In the genomic region with DNA sequence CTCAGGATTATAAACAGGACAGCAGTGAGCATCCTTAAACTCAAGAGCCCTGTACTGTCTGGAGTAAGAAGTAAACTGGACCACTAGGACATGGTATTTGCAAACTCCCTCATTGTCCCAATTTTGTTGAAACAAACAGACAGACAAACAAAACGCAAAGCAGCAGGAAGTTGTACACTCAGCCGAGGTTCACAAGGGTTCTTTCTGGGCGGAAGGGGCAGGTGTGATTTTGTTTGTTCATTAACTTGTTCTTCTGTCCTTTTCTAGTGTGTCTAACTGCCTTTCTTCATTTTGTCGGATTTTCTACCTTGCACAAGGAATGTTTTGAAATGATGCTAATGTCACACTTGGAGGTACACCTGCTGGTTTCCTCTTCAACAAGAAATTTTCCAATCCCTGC, we compare ENCODE assay signal across 27 mouse cellular contexts. TPM values are rescaled to one million over a fixed set of nuclear protein-coding genes. Genes with fewer than 3 reads are reported as not detected.
A peak's percentile ranks its signal among the peaks of the same experiment; 100 is the strongest.
DNase-seq lines count a peak whose midpoint lies in the region; ATAC-seq and TF ChIP-seq lines count a peak whose summit lies in the region.
"Had no signal": no experiment of that assay in that cellular context is flagged by ENCODE, and none has a peak within 500 bp of the region (broad histone marks: within the 10 kb centered on the region; RNA-seq: fewer than 3 reads in every experiment).

No protein-coding gene starts in this region.

- peak overlapping the region; percentile 29; the same call in 1 of the 2 replicates for H3K4me2 ChIP-seq in heart, embryonic 12.5 days
- no peak overlapping the region for H3K4me2 ChIP-seq in midbrain, embryonic 13.5 days (replicated peaks)
- H3K4me2 ChIP-seq in midbrain, embryonic 15.5 days: no peak overlapping the region
- H3K4me2 ChIP-seq in forebrain, embryonic 12.5 days: no peak overlapping the region
- H3K4me2 ChIP-seq: hindbrain, embryonic 14.5 days; limb, embryonic 15.5 days; neural tube, embryonic 12.5 days had no signal

- DNase-seq in heart, adult 9 months (ENCODE audit: low spot score in 2 of 2): no peak
- DNase-seq in G1E (ENCODE audit: low spot score): no peak
- DNase-seq in left cerebral cortex, postnatal 36 days (ENCODE audit: low spot score in 2 of 2): no peak
- DNase-seq: adrenal gland, postnatal 25 days; cerebellum, adult 8-10 months; kidney, postnatal 25 days; right cerebral cortex, postnatal 4 days had no signal

- peaks cover 12% of the 10 kb centered on the region for H3K79me2 ChIP-seq in macrophage (ENCODE audit: inconsistent target)

- H3K4me1 ChIP-seq in heart, embryonic 12.5 days (replicated peaks): peaks cover 10% of the 10 kb centered on the region
- H3K4me1 ChIP-seq in midbrain, embryonic 13.5 days (replicated peaks): no peaks in the 10 kb centered on the region; the same call in 1 of the 2 replicates
- no peaks in the 10 kb centered on the region for H3K4me1 ChIP-seq in midbrain, embryonic 15.5 days
- peaks cover 53% of the 10 kb centered on the region for H3K4me1 ChIP-seq in G1E (ENCODE audit: insufficient read depth, low read depth, low read length)
- H3K4me1 ChIP-seq in forebrain, embryonic 12.5 days: 0 out of 2 replicates have a peak, but pooled peaks cover 2% of the 10 kb centered on the region
- H3K4me1 ChIP-seq: heart, embryonic 13.5 days; limb, embryonic 15.5 days; neural tube, embryonic 12.5 days had no signal

- H3K36me3 ChIP-seq in heart, embryonic 12.5 days: no peaks in the 10 kb centered on the region
- H3K36me3 ChIP-seq in midbrain, embryonic 13.5 days: no peaks in the 10 kb centered on the region
- no peaks in the 10 kb centered on the region for H3K36me3 ChIP-seq in midbrain, embryonic 15.5 days (replicated peaks)
- H3K36me3 ChIP-seq in G1E (replicated peaks) (no peaks in the 10 kb centered on the region), macrophage (ENCODE audit: inconsistent target) (no peaks in the 10 kb centered on the region)
- no peaks in the 10 kb centered on the region for H3K36me3 ChIP-seq in forebrain, embryonic 12.5 days (replicated peaks)
- H3K36me3 ChIP-seq: embryonic facial prominence, embryonic 10.5 days; heart, embryonic 13.5 days; intestine, embryonic 15.5 days; limb, embryonic 15.5 days; midbrain, embryonic 10.5 days; neural tube, embryonic 12.5 days had no signal

- no peak for TF ChIP-seq CTCF in G1E (IDR thresholded peaks at IDR 0.05; ENCODE audit: low read depth, low read length)

- intact Hi-C loops in left cerebral cortex, postnatal 36 days (cut with DNase I): no loop called here

- 53% methylated on average over 4 of the region's 4 CpGs for WGBS in heart, embryonic 12.5 days
- 57% methylated on average over 4 of the region's 4 CpGs for WGBS in midbrain, embryonic 13.5 days
- 55% methylated on average over 4 of the region's 4 CpGs for WGBS in midbrain, embryonic 15.5 days
- WGBS in macrophage (ENCODE audit: missing documents): 45% methylated on average over 4 of the region's 4 CpGs
- 46% methylated on average over 4 of the region's 4 CpGs for WGBS in forebrain, embryonic 12.5 days

- no peaks in the 10 kb centered on the region for H3K27me3 ChIP-seq in heart, embryonic 12.5 days (replicated peaks)
- no peaks in the 10 kb centered on the region for H3K27me3 ChIP-seq in midbrain, embryonic 13.5 days
- H3K27me3 ChIP-seq in midbrain, embryonic 15.5 days (replicated peaks): no peaks in the 10 kb centered on the region
- H3K27me3 ChIP-seq in G1E (ENCODE audit: insufficient read depth, low read length): no peaks in the 10 kb centered on the region; the same call in 1 of the 2 replicates
- no peaks in the 10 kb centered on the region for H3K27me3 ChIP-seq in forebrain, embryonic 12.5 days
- H3K27me3 ChIP-seq: intestine, embryonic 15.5 days; limb, embryonic 15.5 days; neural tube, embryonic 12.5 days; Patski had no signal

- peaks cover 4% of the 10 kb centered on the region; the same call in 1 of the 2 replicates for H3K9me3 ChIP-seq in heart, embryonic 12.5 days (replicated peaks)
- H3K9me3 ChIP-seq in midbrain, embryonic 13.5 days: no peaks in the 10 kb centered on the region
- H3K9me3 ChIP-seq in midbrain, embryonic 15.5 days: no peaks in the 10 kb centered on the region
- H3K9me3 ChIP-seq in G1E (replicated peaks): peaks cover 4% of the 10 kb centered on the region
- peaks cover 5% of the 10 kb centered on the region for H3K9me3 ChIP-seq in forebrain, embryonic 12.5 days
- H3K9me3 ChIP-seq: embryonic facial prominence, embryonic 10.5 days; intestine, embryonic 15.5 days; limb, embryonic 15.5 days had no signal

- no peak overlapping the region for H3K4me3 ChIP-seq in heart, embryonic 12.5 days
- no peak overlapping the region for H3K4me3 ChIP-seq in midbrain, embryonic 13.5 days (replicated peaks)
- no peak overlapping the region for H3K4me3 ChIP-seq in midbrain, embryonic 15.5 days
- peak overlapping the region; percentile 69; the same call in 1 of the 2 replicates for H3K4me3 ChIP-seq in G1E (ENCODE audit: low read depth, low read length)
- H3K4me3 ChIP-seq in macrophage (ENCODE audit: inconsistent target): no peak overlapping the region
- H3K4me3 ChIP-seq in forebrain, embryonic 12.5 days (replicated peaks): no peak overlapping the region
- H3K4me3 ChIP-seq: embryonic facial prominence, embryonic 10.5 days; heart, embryonic 13.5 days; intestine, embryonic 15.5 days; limb, embryonic 15.5 days; midbrain, embryonic 10.5 days; neural tube, embryonic 12.5 days had no signal

- ATAC-seq in heart, embryonic 12.5 days (ENCODE audit: insufficient number of reproducible peaks, low FRiP score): no peak
- ATAC-seq in midbrain, embryonic 13.5 days: no peak
- no peak for ATAC-seq in midbrain, embryonic 15.5 days (replicated peaks)
- no peak for ATAC-seq in G1E (ENCODE audit: extremely low read depth, insufficient number of reproducible peaks, low FRiP score, poor library complexity, severe bottlenecking)
- ATAC-seq in forebrain, embryonic 12.5 days (ENCODE audit: low FRiP score): no peak
- ATAC-seq: forebrain, embryonic 14.5 days; intestine, embryonic 15.5 days; Patski had no signal

- H3K9ac ChIP-seq in heart, embryonic 12.5 days: no peak overlapping the region
- H3K9ac ChIP-seq in midbrain, embryonic 13.5 days (replicated peaks): 0 out of 2 replicates have a peak overlapping the region, but pooled peaks have one; percentile 6
- H3K9ac ChIP-seq in midbrain, embryonic 15.5 days: no peak overlapping the region
- H3K9ac ChIP-seq in forebrain, embryonic 12.5 days: no peak overlapping the region
- H3K9ac ChIP-seq: hindbrain, embryonic 14.5 days; intestine, embryonic 15.5 days; limb, embryonic 15.5 days; neural tube, embryonic 12.5 days had no signal

- H3K27ac ChIP-seq in heart, embryonic 12.5 days (ENCODE audit: poor library complexity, severe bottlenecking): no peak overlapping the region
- no peak overlapping the region for H3K27ac ChIP-seq in midbrain, embryonic 13.5 days
- H3K27ac ChIP-seq in midbrain, embryonic 15.5 days: no peak overlapping the region
- H3K27ac ChIP-seq in macrophage: peak overlapping the region; percentile 79
- H3K27ac ChIP-seq in forebrain, embryonic 12.5 days: no peak overlapping the region
- H3K27ac ChIP-seq: embryonic facial prominence, embryonic 10.5 days; heart, embryonic 13.5 days; hindbrain, embryonic 14.5 days; intestine, embryonic 15.5 days; limb, embryonic 15.5 days; midbrain, embryonic 10.5 days; neural tube, embryonic 12.5 days had no signal

RNA-seq across cellular contexts. Expression of gene 9930022D16Rik, which starts 5.7 kb away (rescaled TPM):
- not detected in 2 replicates for polyA plus RNA-seq in heart, embryonic 12.5 days (2016; fragmentation: Nextera tagmentation; extraction: Ambion mirVana)
- not detected in 2 replicates for polyA plus RNA-seq in midbrain, embryonic 13.5 days (2015; fragmentation: Nextera tagmentation; extraction: Ambion mirVana)
- polyA plus RNA-seq in midbrain, embryonic 15.5 days (2015; fragmentation: Nextera tagmentation; extraction: Ambion mirVana): not detected in 2 replicates
- 0.63 TPM in 1 of 2 replicates, not detected in the other for total RNA-seq in G1E (2014; fragmentation: Nextera tagmentation)
- total RNA-seq in G1E (2017): 0.44 and 0.52 TPM in 2 replicates
- polyA plus RNA-seq in G1E (2012): not detected in 2 replicates
- 10 to 100 TPM in 16 of 26 experiments, 1 to 10 TPM in 10; 4.7 to 50.1 (median 11.3) TPM for total RNA-seq in macrophage (2018; cell fraction: chromatin; rRNA removed)
- 1 to 10 TPM in 3 of 26 experiments, under 1 TPM in 23; 0.04 to 2.1 (median 0.42) TPM for total RNA-seq in macrophage (2018; cell fraction: cytosol; rRNA removed)
- total RNA-seq in macrophage (2018; cell fraction: nucleus; rRNA removed): 10 to 100 TPM in 19 of 26 experiments, 1 to 10 TPM in 7; 5.1 to 42.5 (median 15.9) TPM
- 0.28 to 1.1 TPM (median 0.40 TPM) in 3 replicates for polyA plus RNA-seq in macrophage (2018)
- polyA plus RNA-seq in forebrain, embryonic 12.5 days (2016; fragmentation: Nextera tagmentation; extraction: Ambion mirVana): not detected in 2 replicates
- not detected for total RNA-seq in left cerebral cortex, postnatal 36 days (2021)
- total RNA-seq: adrenal gland, postnatal 25 days; heart, postnatal 25 days; layer of hippocampus, adult 8-10 months; left cerebral cortex, postnatal 25 days had no signal
- polyA plus RNA-seq: embryonic facial prominence, embryonic 10.5 days; forebrain, embryonic 14.5 days; gonadal fat pad, adult 2 months; heart, embryonic 13.5 days; hindbrain, embryonic 14.5 days; intestine, embryonic 15.5 days; limb, embryonic 15.5 days; lung, adult 2 months; midbrain, embryonic 10.5 days; neural tube, embryonic 12.5 days; Patski; testis, adult 2 months had no signal

RNA-seq across cellular contexts. Expression of gene Amz2, which starts 6.3 kb away (rescaled TPM):
- 32.5 and 33.9 TPM in 2 replicates for polyA plus RNA-seq in heart, embryonic 12.5 days (2016; fragmentation: Nextera tagmentation; extraction: Ambion mirVana)
- 53.1 and 53.5 TPM in 2 replicates for polyA plus RNA-seq in midbrain, embryonic 13.5 days (2015; fragmentation: Nextera tagmentation; extraction: Ambion mirVana)
- 55.3 and 56.7 TPM in 2 replicates for polyA plus RNA-seq in midbrain, embryonic 15.5 days (2015; fragmentation: Nextera tagmentation; extraction: Ambion mirVana)
- total RNA-seq in G1E (2014; fragmentation: Nextera tagmentation): 106 and 127 TPM in 2 replicates
- total RNA-seq in G1E (2017): 94.9 and 114 TPM in 2 replicates
- polyA plus RNA-seq in G1E (2012): 9.8 and 17.3 TPM in 2 replicates
- 10 to 100 TPM; 25.6 to 95.9 (median 56.5) TPM for total RNA-seq in macrophage (2018; cell fraction: chromatin; rRNA removed)
- 10 to 100 TPM; 24.6 to 33.2 (median 29.0) TPM for total RNA-seq in macrophage (2018; cell fraction: cytosol; rRNA removed)
- total RNA-seq in macrophage (2018; cell fraction: nucleus; rRNA removed): 10 to 100 TPM; 32.1 to 79.2 (median 45.3) TPM
- 22.7 to 28.5 TPM (median 22.9 TPM) in 3 replicates for polyA plus RNA-seq in macrophage (2018)
- 46.9 and 50.2 TPM in 2 replicates for polyA plus RNA-seq in forebrain, embryonic 12.5 days (2016; fragmentation: Nextera tagmentation; extraction: Ambion mirVana)
- 10 to 100 TPM; 42.2 to 49.9 TPM for total RNA-seq in left cerebral cortex, postnatal 36 days (2021)

RNA-seq across cellular contexts. Expression of gene Arsg, which starts 53.7 kb away (rescaled TPM):
- polyA plus RNA-seq in heart, embryonic 12.5 days (2016; fragmentation: Nextera tagmentation; extraction: Ambion mirVana): 4.5 and 5.7 TPM in 2 replicates
- 2.6 and 3.1 TPM in 2 replicates for polyA plus RNA-seq in midbrain, embryonic 13.5 days (2015; fragmentation: Nextera tagmentation; extraction: Ambion mirVana)
- 3.7 and 5.0 TPM in 2 replicates for polyA plus RNA-seq in midbrain, embryonic 15.5 days (2015; fragmentation: Nextera tagmentation; extraction: Ambion mirVana)
- total RNA-seq in G1E (2014; fragmentation: Nextera tagmentation): 6.1 and 8.8 TPM in 2 replicates
- 2.0 and 3.3 TPM in 2 replicates for total RNA-seq in G1E (2017)
- 0.58 and 1.0 TPM in 2 replicates for polyA plus RNA-seq in G1E (2012)
- 10 to 100 TPM; 10.1 to 29.8 (median 19.5) TPM for total RNA-seq in macrophage (2018; cell fraction: chromatin; rRNA removed)
- 1 to 10 TPM; 1.9 to 5.1 (median 3.2) TPM for total RNA-seq in macrophage (2018; cell fraction: cytosol; rRNA removed)
- total RNA-seq in macrophage (2018; cell fraction: nucleus; rRNA removed): 10 to 100 TPM in 17 of 26 experiments, 1 to 10 TPM in 9; 6.0 to 20.6 (median 11.4) TPM
- 2.1 to 3.4 TPM (median 2.5 TPM) in 3 replicates for polyA plus RNA-seq in macrophage (2018)
- 2.4 and 2.6 TPM in 2 replicates for polyA plus RNA-seq in forebrain, embryonic 12.5 days (2016; fragmentation: Nextera tagmentation; extraction: Ambion mirVana)
- total RNA-seq in left cerebral cortex, postnatal 36 days (2021): 10 to 100 TPM; 11.6 to 14.2 TPM

RNA-seq across cellular contexts. Expression of gene Slc16a6, which starts 53.9 kb away (rescaled TPM):
- polyA plus RNA-seq in heart, embryonic 12.5 days (2016; fragmentation: Nextera tagmentation; extraction: Ambion mirVana): 10.9 and 11.9 TPM in 2 replicates
- 3.1 and 4.4 TPM in 2 replicates for polyA plus RNA-seq in midbrain, embryonic 13.5 days (2015; fragmentation: Nextera tagmentation; extraction: Ambion mirVana)
- 4.1 and 4.3 TPM in 2 replicates for polyA plus RNA-seq in midbrain, embryonic 15.5 days (2015; fragmentation: Nextera tagmentation; extraction: Ambion mirVana)
- total RNA-seq in G1E (2014; fragmentation: Nextera tagmentation): 95.0 and 101 TPM in 2 replicates
- total RNA-seq in G1E (2017): 18.9 and 20.4 TPM in 2 replicates
- 32.4 and 37.1 TPM in 2 replicates for polyA plus RNA-seq in G1E (2012)
- 100 to 1,000 TPM in 25 of 26 experiments, 10 to 100 TPM in 1; 68.8 to 273 (median 190) TPM for total RNA-seq in macrophage (2018; cell fraction: chromatin; rRNA removed)
- total RNA-seq in macrophage (2018; cell fraction: cytosol; rRNA removed): 100 to 1,000 TPM in 5 of 26 experiments, 10 to 100 TPM in 21; 41.7 to 127 (median 76.9) TPM
- total RNA-seq in macrophage (2018; cell fraction: nucleus; rRNA removed): 100 to 1,000 TPM in 25 of 26 experiments, 10 to 100 TPM in 1; 85.2 to 241 (median 194) TPM
- 42.9 to 88.7 TPM (median 63.5 TPM) in 3 replicates for polyA plus RNA-seq in macrophage (2018)
- polyA plus RNA-seq in forebrain, embryonic 12.5 days (2016; fragmentation: Nextera tagmentation; extraction: Ambion mirVana): 4.0 and 5.4 TPM in 2 replicates
- 10 to 100 TPM; 10.2 to 12.6 TPM for total RNA-seq in left cerebral cortex, postnatal 36 days (2021)

RNA-seq across cellular contexts. Expression of gene Gna13, which starts 56.8 kb away (rescaled TPM):
- 21.6 and 27.2 TPM in 2 replicates for polyA plus RNA-seq in heart, embryonic 12.5 days (2016; fragmentation: Nextera tagmentation; extraction: Ambion mirVana)
- polyA plus RNA-seq in midbrain, embryonic 13.5 days (2015; fragmentation: Nextera tagmentation; extraction: Ambion mirVana): 16.2 and 16.4 TPM in 2 replicates
- 17.3 and 17.4 TPM in 2 replicates for polyA plus RNA-seq in midbrain, embryonic 15.5 days (2015; fragmentation: Nextera tagmentation; extraction: Ambion mirVana)
- 93.2 and 98.1 TPM in 2 replicates for total RNA-seq in G1E (2014; fragmentation: Nextera tagmentation)
- total RNA-seq in G1E (2017): 80.4 and 87.2 TPM in 2 replicates
- polyA plus RNA-seq in G1E (2012): 29.6 and 43.3 TPM in 2 replicates
- total RNA-seq in macrophage (2018; cell fraction: chromatin; rRNA removed): 100 to 1,000 TPM in 21 of 26 experiments, 10 to 100 TPM in 5; 69.8 to 341 (median 149) TPM
- total RNA-seq in macrophage (2018; cell fraction: cytosol; rRNA removed): 100 to 1,000 TPM; 138 to 379 (median 169) TPM
- 100 to 1,000 TPM; 113 to 469 (median 244) TPM for total RNA-seq in macrophage (2018; cell fraction: nucleus; rRNA removed)
- 52.2 to 84.3 TPM (median 79.7 TPM) in 3 replicates for polyA plus RNA-seq in macrophage (2018)
- 20.7 and 20.9 TPM in 2 replicates for polyA plus RNA-seq in forebrain, embryonic 12.5 days (2016; fragmentation: Nextera tagmentation; extraction: Ambion mirVana)
- 10 to 100 TPM; 47.6 to 48.0 TPM for total RNA-seq in left cerebral cortex, postnatal 36 days (2021)
